ENCODE assay signal across 24 mouse cellular contexts in the genomic region with DNA sequence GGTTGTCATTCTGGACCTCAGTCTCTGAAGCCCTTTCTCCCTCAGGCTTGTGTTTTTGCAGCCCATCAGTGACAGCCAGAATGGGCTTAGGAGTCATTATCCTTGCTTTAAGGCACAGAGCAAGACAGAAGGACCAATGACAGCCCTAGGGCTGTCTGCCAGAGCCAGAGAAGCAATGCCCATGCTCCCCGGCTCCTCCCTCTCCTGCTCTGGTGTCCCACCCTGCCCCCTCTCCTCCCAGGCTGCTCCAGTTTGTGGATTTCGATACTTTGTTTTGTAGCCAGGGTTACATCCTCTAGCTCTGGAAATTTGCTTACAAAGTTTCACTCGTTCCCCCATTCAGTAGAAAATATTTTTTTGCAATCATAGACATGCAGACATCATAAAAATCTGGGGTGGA.
DNase-seq lines count a peak whose midpoint lies in the region; ATAC-seq lines count a peak whose summit lies in the region.
"Had no signal": no experiment of that assay in that cellular context is flagged by ENCODE, and none has a peak within 500 bp of the region (broad histone marks: within the 10 kb centered on the region; RNA-seq: fewer than 3 reads in every experiment).

No protein-coding gene starts in this region.

- H3K36me3 ChIP-seq in kidney, embryonic 16.5 days (ENCODE audit: insufficient read depth, low read length) = no peaks in the 10 kb centered on the region
- no peaks in the 10 kb centered on the region for H3K36me3 ChIP-seq in lung, embryonic 16.5 days (ENCODE audit: control insufficient read depth, insufficient read depth, low read length)
- H3K36me3 ChIP-seq in hindbrain, embryonic 11.5 days (ENCODE audit: control insufficient read depth, insufficient read depth, low read length) = no peaks in the 10 kb centered on the region
- H3K36me3 ChIP-seq: embryonic facial prominence, embryonic 12.5 days; neural tube, embryonic 13.5 days had no signal

- H3K27me3 ChIP-seq in kidney, embryonic 16.5 days (ENCODE audit: insufficient read depth, low read length) = no peaks in the 10 kb centered on the region
- no peaks in the 10 kb centered on the region for H3K27me3 ChIP-seq in lung, embryonic 16.5 days (ENCODE audit: control insufficient read depth, insufficient read depth, low read depth, low read length)
- H3K27me3 ChIP-seq in hindbrain, embryonic 11.5 days (ENCODE audit: control insufficient read depth, insufficient read depth, low read length) = no peaks in the 10 kb centered on the region
- H3K27me3 ChIP-seq: embryonic facial prominence, embryonic 12.5 days; forebrain, embryonic 13.5 days; intestine, embryonic 15.5 days; neural tube, embryonic 13.5 days had no signal

- peaks cover 15% of the 10 kb centered on the region for H3K4me1 ChIP-seq in kidney, embryonic 16.5 days (ENCODE audit: insufficient read depth, low read length)
- H3K4me1 ChIP-seq in lung, embryonic 16.5 days (replicated peaks; ENCODE audit: control insufficient read depth, insufficient read depth, low read length) = peaks cover 13% of the 10 kb centered on the region
- H3K4me1 ChIP-seq in hindbrain, embryonic 11.5 days (replicated peaks; ENCODE audit: control insufficient read depth, insufficient read depth, low read length) = no peaks in the 10 kb centered on the region
- H3K4me1 ChIP-seq: embryonic facial prominence, embryonic 12.5 days; forebrain, embryonic 13.5 days; neural tube, embryonic 13.5 days had no signal

- H3K27ac ChIP-seq in kidney, embryonic 16.5 days (ENCODE audit: low read length) = no peak overlapping the region
- no peak overlapping the region for H3K27ac ChIP-seq in lung, embryonic 16.5 days (ENCODE audit: low read length)
- no peak overlapping the region for H3K27ac ChIP-seq in hindbrain, embryonic 11.5 days (ENCODE audit: low read depth, low read length)
- H3K27ac ChIP-seq: embryonic facial prominence, embryonic 12.5 days; forebrain, embryonic 13.5 days; heart, embryonic 10.5 days; intestine, embryonic 15.5 days; neural tube, embryonic 13.5 days had no signal

- no peak overlapping the region for H3K4me2 ChIP-seq in kidney, embryonic 16.5 days (replicated peaks; ENCODE audit: low read depth, low read length)
- H3K4me2 ChIP-seq in lung, embryonic 16.5 days (ENCODE audit: low read depth, low read length) = no peak overlapping the region
- no peak overlapping the region for H3K4me2 ChIP-seq in hindbrain, embryonic 11.5 days (replicated peaks; ENCODE audit: low read depth, low read length)
- H3K4me2 ChIP-seq: embryonic facial prominence, embryonic 12.5 days; forebrain, embryonic 13.5 days; intestine, embryonic 15.5 days; liver, embryonic 11.5 days; neural tube, embryonic 13.5 days had no signal

- 0 out of 2 replicates have a peak, but pooled peaks cover 8% of the 10 kb centered on the region for H3K9me3 ChIP-seq in kidney, embryonic 16.5 days (ENCODE audit: low read length)
- H3K9me3 ChIP-seq in lung, embryonic 16.5 days (ENCODE audit: control insufficient read depth, low read length) = no peaks in the 10 kb centered on the region
- H3K9me3 ChIP-seq in hindbrain, embryonic 11.5 days (ENCODE audit: control insufficient read depth, low read length) = no peaks in the 10 kb centered on the region
- H3K9me3 ChIP-seq: intestine, embryonic 15.5 days; neural tube, embryonic 13.5 days had no signal

- ATAC-seq in kidney, embryonic 16.5 days (ENCODE audit: low FRiP score, low TSS enrichment) = no peak
- peak; percentile 64; the same call in 1 of the 2 replicates for ATAC-seq in lung, embryonic 16.5 days (ENCODE audit: low read depth)
- ATAC-seq in hindbrain, embryonic 11.5 days (ENCODE audit: low FRiP score) = no peak
- ATAC-seq: forebrain, embryonic 13.5 days; hindbrain, embryonic 16.5 days; intestine, embryonic 15.5 days; liver, postnatal 0 days; Patski had no signal

- no peak overlapping the region for H3K9ac ChIP-seq in kidney, embryonic 16.5 days (replicated peaks; ENCODE audit: low read length)
- H3K9ac ChIP-seq in lung, embryonic 16.5 days (ENCODE audit: low read length) = no peak overlapping the region
- H3K9ac ChIP-seq in hindbrain, embryonic 11.5 days (ENCODE audit: low read depth, low read length) = no peak overlapping the region
- H3K9ac ChIP-seq: embryonic facial prominence, embryonic 12.5 days; forebrain, embryonic 13.5 days; intestine, embryonic 15.5 days; liver, postnatal 0 days; neural tube, embryonic 13.5 days had no signal

- no peak overlapping the region for H3K4me3 ChIP-seq in kidney, embryonic 16.5 days (ENCODE audit: low read length)
- H3K4me3 ChIP-seq in lung, embryonic 16.5 days (ENCODE audit: low read length) = no peak overlapping the region
- H3K4me3 ChIP-seq in hindbrain, embryonic 11.5 days (ENCODE audit: low read depth, low read length) = no peak overlapping the region
- H3K4me3 ChIP-seq: embryonic facial prominence, embryonic 12.5 days; forebrain, embryonic 13.5 days; heart, embryonic 10.5 days; intestine, embryonic 15.5 days; myocyte; neural tube, embryonic 13.5 days had no signal

- DNase-seq in kidney, postnatal 10 days = peak; percentile 33
- peak; percentile 64 for DNase-seq in testis, postnatal 14 days (ENCODE audit: low spot score)
- no peak for DNase-seq in testis, postnatal 10 days (ENCODE audit: low spot score)
- peak; percentile 60 to 85 for DNase-seq in lung, postnatal 4 days
- DNase-seq in hindbrain, embryonic 11.5 days (ENCODE audit: low spot score) = no peak
- DNase-seq in right cerebral cortex, postnatal 4 days = no peak
- DNase-seq: cerebellum, adult 11 months; cerebellum, postnatal 14 days; liver, postnatal 0 days; midbrain, embryonic 14.5 days; retina, postnatal 1 day; thymus, adult 18-20 months; thymus, postnatal 36 days had no signal

- 63% methylated on average over 3 of the region's 3 CpGs for WGBS in kidney, embryonic 16.5 days
- 42% methylated on average over 3 of the region's 3 CpGs for WGBS in lung, embryonic 16.5 days
- 71% methylated on average over 3 of the region's 3 CpGs for WGBS in hindbrain, embryonic 11.5 days

Comparison
In these comparisons a context has a peak if more than half of its experiments do, and no peak if none do; other contexts are left out.
1. DNase-seq: peak in kidney, postnatal 10 days (single experiment), testis, postnatal 14 days (single experiment) and lung, postnatal 4 days (2 of 2); none in testis, postnatal 10 days (single experiment), hindbrain, embryonic 11.5 days (single experiment) and right cerebral cortex, postnatal 4 days (single experiment).